11 mouse cellular contexts compared by ENCODE assay signal in the genomic region with DNA sequence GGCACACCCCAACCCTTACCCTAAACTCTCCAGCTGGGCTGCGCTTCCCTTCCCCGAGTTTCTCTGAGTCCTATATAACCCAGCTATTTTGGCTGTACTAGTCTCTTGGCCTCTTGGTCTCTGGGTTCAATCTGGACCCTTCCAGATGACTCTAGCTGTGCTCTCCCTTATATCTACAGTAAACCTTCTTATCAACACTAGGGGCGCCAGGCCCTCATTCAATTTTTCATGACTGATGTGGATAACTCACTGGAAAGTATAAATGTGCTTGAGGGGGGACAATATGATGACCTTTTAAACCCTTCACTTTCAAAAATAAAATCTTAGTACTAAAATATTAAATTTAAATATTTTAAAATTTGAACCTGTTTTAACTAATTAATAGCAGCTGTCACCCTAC. TPM values are rescaled to one million over a fixed set of nuclear protein-coding genes. Genes with fewer than 3 reads are reported as not detected.
A peak's percentile ranks its signal among the peaks of the same experiment; 100 is the strongest.
DNase-seq lines count a peak whose midpoint lies in the region; ATAC-seq and TF ChIP-seq lines count a peak whose summit lies in the region.
"Had no signal": no experiment of that assay in that cellular context is flagged by ENCODE, and none has a peak within 500 bp of the region (broad histone marks: within the 10 kb centered on the region; RNA-seq: fewer than 3 reads in every experiment).

No protein-coding gene starts in this region.

- TF ChIP-seq CTCF in kidney, postnatal 0 days (IDR thresholded peaks at IDR 0.05; ENCODE audit: low read depth): peak; percentile 54; the same call in 1 of the 2 replicates
- TF ChIP-seq CTCF in liver, postnatal 0 days (IDR thresholded peaks at IDR 0.05; ENCODE audit: low read depth): peak; percentile 65

- no peak overlapping the region for H3K4me2 ChIP-seq in kidney, postnatal 0 days (ENCODE audit: low read length)
- H3K4me2 ChIP-seq in liver, postnatal 0 days (ENCODE audit: low read depth, low read length): no peak overlapping the region

- DNase-seq in embryo, embryonic 10.5 days (ENCODE audit: low spot score): peak; percentile 35
- no peak for DNase-seq in embryo, embryonic 10 days (ENCODE audit: low spot score)
- DNase-seq in kidney, postnatal 0 days (ENCODE audit: low spot score): peak; percentile 54
- no peak for DNase-seq in kidney, postnatal 4 days
- DNase-seq in CD4-positive, CD25-positive, alpha-beta regulatory T cell, adult 2 months (ENCODE audit: low read depth, low spot score): peak; percentile 65
- DNase-seq in liver, postnatal 0 days: no peak
- DNase-seq in right cerebral cortex, postnatal 25 days: no peak
- DNase-seq in right cerebral cortex, adult 2 months (ENCODE audit: low spot score in 2 of 2): no peak
- DNase-seq: cerebellum, adult 11 months; kidney, adult 2 months had no signal

- peaks cover 11% of the 10 kb centered on the region; the same call in 1 of the 2 replicates for H3K4me1 ChIP-seq in kidney, postnatal 0 days (replicated peaks; ENCODE audit: insufficient read depth, low read length)
- peaks cover 16% of the 10 kb centered on the region for H3K4me1 ChIP-seq in liver, postnatal 0 days (ENCODE audit: insufficient read depth)

- ATAC-seq in kidney, postnatal 0 days (replicated peaks; ENCODE audit: low FRiP score, low read depth): no peak
- ATAC-seq in liver, postnatal 0 days: 0 out of 2 replicates have a peak, but pooled peaks have one; percentile 33

- no peak overlapping the region for H3K27ac ChIP-seq in kidney, postnatal 0 days
- no peak overlapping the region for H3K27ac ChIP-seq in liver, postnatal 0 days (ENCODE audit: low read depth)

- H3K36me3 ChIP-seq in kidney, postnatal 0 days (ENCODE audit: insufficient read depth, low read length): no peaks in the 10 kb centered on the region
- H3K36me3 ChIP-seq in liver, postnatal 0 days (replicated peaks; ENCODE audit: insufficient read depth, low read length): no peaks in the 10 kb centered on the region
- H3K36me3 ChIP-seq: neural tube, embryonic 15.5 days had no signal

- 73% methylated on average over 3 of the region's 3 CpGs for WGBS in kidney, postnatal 0 days
- 54% methylated on average over 3 of the region's 3 CpGs for WGBS in liver, postnatal 0 days (ENCODE audit: insufficient replicate concordance)

- no peaks in the 10 kb centered on the region for H3K9me3 ChIP-seq in kidney, postnatal 0 days (replicated peaks; ENCODE audit: low read length)
- H3K9me3 ChIP-seq in liver, postnatal 0 days (ENCODE audit: low read length): no peaks in the 10 kb centered on the region
- H3K9me3 ChIP-seq: neural tube, embryonic 15.5 days had no signal

- no peaks in the 10 kb centered on the region for H3K27me3 ChIP-seq in kidney, postnatal 0 days (ENCODE audit: insufficient read depth, low read length)
- no peaks in the 10 kb centered on the region for H3K27me3 ChIP-seq in liver, postnatal 0 days (ENCODE audit: insufficient read depth, low read length)
- H3K27me3 ChIP-seq: neural tube, embryonic 15.5 days had no signal

- H3K4me3 ChIP-seq in kidney, postnatal 0 days (replicated peaks; ENCODE audit: low read depth, low read length): no peak overlapping the region
- no peak overlapping the region for H3K4me3 ChIP-seq in liver, postnatal 0 days (ENCODE audit: low read depth, low read length)
- H3K4me3 ChIP-seq: neural tube, embryonic 15.5 days had no signal

- no peak for TF ChIP-seq EP300 in liver, postnatal 0 days (IDR thresholded peaks at IDR 0.05; ENCODE audit: low read depth)

- H3K9ac ChIP-seq in kidney, postnatal 0 days (ENCODE audit: low read depth, low read length): no peak overlapping the region
- no peak overlapping the region for H3K9ac ChIP-seq in liver, postnatal 0 days (replicated peaks)
- H3K9ac ChIP-seq: neural tube, embryonic 15.5 days had no signal

RNA-seq across cellular contexts. Expression of a gene that starts 18.1 kb away (rescaled TPM):
- 5.3 and 5.4 TPM in 2 replicates for polyA plus RNA-seq in kidney, postnatal 0 days (2015; fragmentation: Nextera tagmentation; extraction: Ambion mirVana)
- polyA plus RNA-seq in liver, postnatal 0 days (2015; fragmentation: Nextera tagmentation; extraction: Ambion mirVana): 1.5 and 1.6 TPM in 2 replicates

Comparison
In these comparisons a context has a peak if more than half of its experiments do, and no peak if none do; other contexts are left out.
1. DNase-seq: peak in embryo, embryonic 10.5 days (single experiment), kidney, postnatal 0 days (single experiment) and CD4-positive, CD25-positive, alpha-beta regulatory T cell, adult 2 months (single experiment); none in embryo, embryonic 10 days (single experiment), kidney, postnatal 4 days (0 of 2), liver, postnatal 0 days (single experiment), right cerebral cortex, postnatal 25 days (single experiment) and right cerebral cortex, adult 2 months (0 of 2).